Mouse (Mus musculus) liver, postnatal 0 days (tissue): ENCODE measurements at regions not wholly inside any gene's neighbourhood (a gene's known extent, or its start where the extent isn't known, plus 50 kb on each side); places are given as distances from the start of the nearest gene placed in this dataset.

Experiments
- CTCF ChIP-seq: sonication (generic); IDR thresholded peaks from 2 replicates; pipeline ENCODE4 v1.5.1; 2016; ENCODE audit warnings: antibody characterized with exemption, low read depth
- EP300 ChIP-seq: IDR thresholded peaks from 2 replicates; pipeline ENCODE4 v1.6.1; 2016; ENCODE audit warnings: antibody characterized with exemption, low read depth, mild to moderate bottlenecking

GRCm38 (mm10) chr1:169249021-169249420, 282.2 kb downstream of the Nuf2 start:
- no peak for TF ChIP-seq CTCF
- no peak for TF ChIP-seq EP300
